Mouse (Mus musculus) cerebellum, adult 8-10 months (tissue): ENCODE measurements around the gene Pbrm1.

ENCODE experiments used
- DNase-seq: peaks from one replicate; pipeline ENCODE4 v3.0.0; 2022

Gene Pbrm1

GRCm38 (mm10) chr14:31169508-31169907 lies 150.6 kb downstream of the Pbrm1 start:
- DNase-seq: no peak

DNA sequence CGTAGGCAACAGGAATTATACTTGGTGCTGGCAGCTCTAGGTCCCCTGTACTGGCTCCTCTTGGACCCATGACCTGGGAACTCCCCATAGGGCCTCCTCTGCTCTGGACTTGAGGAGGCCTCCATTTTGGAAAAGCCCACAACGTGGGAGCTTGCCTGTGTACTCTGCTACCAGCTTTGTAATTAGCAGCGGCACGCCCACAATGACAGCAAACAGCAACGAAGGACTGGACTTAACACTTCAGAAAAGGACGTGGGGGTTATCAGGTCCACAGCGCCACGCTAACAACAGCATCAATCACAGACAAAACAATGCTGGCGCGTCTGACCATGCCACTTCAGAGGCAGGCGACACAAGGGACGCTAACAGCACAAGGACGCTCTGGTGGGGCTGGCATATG lies 152.0 kb downstream of the Pbrm1 start:
- no peak for DNase-seq
